Mouse (Mus musculus) C2C12 (cell line): ENCODE measurements around the gene Sult2a2. TPM values are rescaled to one million over a fixed set of nuclear protein-coding genes. Genes with fewer than 3 reads are reported as not detected.
"Not testable (repeated sequence)": the region's sequence is repeated elsewhere in the genome, so short reads cannot be mapped to it uniquely, and the experiment has no call there.

ENCODE experiments used
- H3K27me3 ChIP-seq: one replicate; pipeline ENCODE4 v1.6.1; 2011; ENCODE audit not compliant: control insufficient read depth, insufficient read depth, insufficient read length
- H3K36me3 ChIP-seq: one replicate; pipeline ENCODE4 v1.6.1; 2011; ENCODE audit not compliant: control insufficient read depth, insufficient read depth
- H3K4me3 ChIP-seq: one replicate; pipeline ENCODE4 v1.5.1; 2011; ENCODE audit warnings: mild to moderate bottlenecking, control low read depth; ENCODE audit not compliant: poor library complexity, insufficient read depth, severe bottlenecking
- H3K79me2 ChIP-seq: one replicate; pipeline ENCODE4 v1.6.1; 2011; ENCODE audit not compliant: control insufficient read depth, insufficient read depth
- H3K79me3 ChIP-seq: one replicate; pipeline ENCODE4 v1.6.1; 2011; ENCODE audit warnings: low read depth, control low read depth
- H3ac ChIP-seq: one replicate; pipeline ENCODE3; 2011; ENCODE audit warnings: low read depth; ENCODE audit not compliant: control insufficient read depth, insufficient read length
- CEBPB ChIP-seq: IDR thresholded peaks from one replicate; pipeline ENCODE4 v1.6.1; 2011; ENCODE audit warnings: low read depth, mild to moderate bottlenecking, control low read depth, moderate library complexity
- CTCF ChIP-seq: IDR thresholded peaks from one replicate; pipeline ENCODE4 v1.5.1; 2011; ENCODE audit not compliant: control insufficient read depth, insufficient read depth, insufficient read length
- FOSL1 ChIP-seq: IDR thresholded peaks from one replicate; pipeline ENCODE4 v1.8.0; 2011; ENCODE audit warnings: mild to moderate bottlenecking, low read length; ENCODE audit not compliant: poor library complexity, insufficient read depth, severe bottlenecking
- MAX ChIP-seq: IDR thresholded peaks from one replicate; pipeline ENCODE4 v1.6.1; 2011; ENCODE audit warnings: mild to moderate bottlenecking, control low read depth
- MYOD1 ChIP-seq: IDR thresholded peaks from one replicate; pipeline ENCODE4 v1.6.1; 2011; ENCODE audit warnings: low read depth; ENCODE audit not compliant: control insufficient read depth, insufficient read length
- MYOG ChIP-seq: IDR thresholded peaks from one replicate; pipeline ENCODE4 v1.6.1; 2011; ENCODE audit not compliant: control insufficient read depth, insufficient read length; ENCODE audit errors: extremely low read depth
- USF1 ChIP-seq: IDR thresholded peaks from one replicate; pipeline ENCODE4 v1.6.1; 2011; ENCODE audit warnings: low read depth, mild to moderate bottlenecking, control low read depth, moderate library complexity
- long read RNA-seq, 2 experiments: library from polyadenylated mRNA; unstranded; transcript quantifications; one replicate each; pipeline ENCODE4 v2.0.0; 2019 to 2020
- polyA plus RNA-seq: library from polyadenylated mRNA; unstranded; fragments of >200 nt; fragmentation: generic; extraction: Trizol; gene quantifications from one replicate; pipeline ENCODE4 v1.2.1, GENCODE M21; 2012; ENCODE audit warnings: missing spikeins

Gene Sult2a2
- polyA plus RNA-seq, result not detected
- long read RNA-seq, experiment 1, result 0 reads
- long read RNA-seq, experiment 2, result 0 reads

- H3K4me3 ChIP-seq, H3ac ChIP-seq, H3K79me3 ChIP-seq, H3K27me3 ChIP-seq, H3K79me2 ChIP-seq, H3K36me3 ChIP-seq: not testable (repeated sequence)
Observed at GRCm38 (mm10) chr7:13733205-13733604, at the start of gene Sult2a2. Sult2a2 (plus strand) TSS chr7:13733505.

- Histone ChIP-seq H3ac (no peak overlapping the region), H3K79me2 (no peaks in the 10 kb centered on the region), H3K4me3 (no peak overlapping the region), H3K79me3 (no peaks in the 10 kb centered on the region), H3K36me3 (no peaks in the 10 kb centered on the region), H3K27me3 (no peaks in the 10 kb centered on the region)
- TF ChIP-seq FOSL1, result no peak
- no peak for TF ChIP-seq CTCF
- TF ChIP-seq CEBPB, result no peak
- TF ChIP-seq MAX, result no peak
- TF ChIP-seq USF1, result no peak
- TF ChIP-seq MYOG, result no peak
- no peak for TF ChIP-seq MYOD1
Observed at GRCm38 (mm10) chr7:13813913-13814312, 80.6 kb downstream of the Sult2a2 start.

Other genes with a start within 250 kb of the Sult2a2 start
- gene Bsph2, start 162.4 kb upstream of the Sult2a2 start, polyA plus RNA-seq, result not detected
- gene Sult2a5, start 109.5 kb upstream of the Sult2a2 start, polyA plus RNA-seq, result not detected
- not detected for gene Sult2a1, start 103.9 kb downstream of the Sult2a2 start, polyA plus RNA-seq